Mouse (Mus musculus): ENCODE measurements around the gene Tgm2.

DNA sequence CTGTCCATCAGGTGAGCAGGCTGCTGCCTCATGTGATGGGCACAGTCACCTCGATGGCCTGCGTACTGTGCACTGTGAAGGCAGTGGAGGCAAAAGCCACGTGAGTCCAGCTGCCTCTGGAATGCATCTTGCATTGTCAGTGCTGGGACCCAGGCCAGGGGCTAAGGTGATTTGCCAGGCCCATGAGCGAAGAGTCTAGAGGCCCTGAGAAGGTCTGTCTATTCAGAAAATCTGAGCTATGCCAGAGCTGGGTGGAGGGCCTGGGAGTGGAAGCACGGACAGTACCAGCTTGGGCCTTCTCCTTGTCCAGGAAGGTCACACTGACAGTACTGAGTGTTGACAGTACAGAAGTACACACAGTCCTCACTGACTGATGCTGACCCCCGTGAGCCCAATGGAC lies 23.4 kb downstream of the Tgm2 start:
- TF ChIP-seq CTCF (IDR thresholded peaks at IDR 0.05; ENCODE audit: borderline replicate concordance, extremely low read depth, insufficient read depth, insufficient read length) (no peak), POLR2A (IDR thresholded peaks at IDR 0.05; ENCODE audit: borderline replicate concordance, extremely low read depth, insufficient read depth, insufficient read length, poor library complexity, severe bottlenecking) (no peak)

All from brain, embryonic 14.5 days (tissue).